Mouse (Mus musculus): Measurements from ENCODE around the gene Dis3.

DNA sequence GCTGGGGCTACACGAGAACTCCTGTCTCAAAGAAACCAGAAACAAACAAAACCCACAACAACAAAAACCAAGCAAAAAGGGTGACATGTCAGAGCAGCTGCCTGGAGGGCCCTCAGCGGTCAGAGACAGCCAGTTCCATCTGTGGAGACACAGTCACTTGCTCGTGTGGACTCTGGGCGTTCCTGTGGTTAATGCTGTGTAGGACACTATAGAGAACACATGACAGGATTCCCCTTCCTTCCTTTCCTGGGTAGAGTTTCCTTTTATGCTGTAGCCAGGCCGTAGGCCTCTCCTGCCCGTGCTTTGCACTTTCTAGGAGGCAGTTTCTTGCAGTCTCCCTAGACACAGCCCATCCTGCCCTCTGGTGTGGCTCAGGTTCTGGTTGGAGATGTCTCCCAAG, 9.2 kb upstream of the Dis3 start:
- TF ChIP-seq CTCF (IDR thresholded peaks at IDR 0.05): no peak
- TF ChIP-seq POLR2A (IDR thresholded peaks at IDR 0.05; ENCODE audit: insufficient read depth, low read depth, low read length): no peak
- no peak for TF ChIP-seq EP300 (IDR thresholded peaks at IDR 0.05; ENCODE audit: insufficient read depth, low read depth, low read length)

Data from heart, adult 2 months (tissue).